Mouse (Mus musculus): ENCODE results near the gene Phip.

DNA sequence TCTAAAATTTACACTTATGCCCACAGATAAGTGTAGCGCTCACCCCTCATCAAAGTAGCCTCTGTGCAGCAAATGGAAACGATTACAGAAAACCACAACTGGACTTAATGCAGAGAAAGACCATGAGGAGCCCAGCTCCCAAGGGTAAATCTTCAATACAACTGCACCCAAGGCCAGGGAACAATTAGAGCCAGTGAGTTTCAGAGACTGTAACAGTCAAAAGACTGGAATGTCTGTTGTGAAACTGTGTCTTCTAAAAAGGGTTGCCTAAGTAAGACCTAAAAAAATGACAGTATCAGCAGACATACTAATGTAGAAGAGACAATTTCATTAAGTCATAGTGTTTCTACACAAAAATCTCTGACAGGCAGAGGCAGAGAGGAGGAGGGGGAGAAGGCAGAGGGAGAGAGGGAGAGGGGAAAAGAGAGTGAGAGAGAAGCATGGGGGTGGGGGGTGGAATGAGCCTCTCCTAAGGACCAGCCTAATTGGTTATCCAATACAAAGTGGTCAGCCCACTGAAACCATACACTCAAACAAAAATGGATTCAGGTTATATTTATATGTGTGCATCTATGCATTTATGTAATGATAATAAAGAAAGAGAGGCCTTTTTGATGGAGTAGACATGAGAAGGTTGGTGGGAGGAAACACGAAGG lies 113.4 kb downstream of the Phip start:
- TF ChIP-seq CTCF (IDR thresholded peaks at IDR 0.05; ENCODE audit: low read depth, low read length) (no peak), GATA1 (IDR thresholded peaks at IDR 0.05; ENCODE audit: borderline replicate concordance, low read length) (no peak)
